Mouse (Mus musculus): ENCODE data around the gene Selenon. TPM values are rescaled to one million over a fixed set of nuclear protein-coding genes. Genes with fewer than 3 reads are reported as not detected.

Selenon gene
- polyA plus RNA-seq, 1 experiment from 2014 or later, result 47.6 TPM

DNA sequence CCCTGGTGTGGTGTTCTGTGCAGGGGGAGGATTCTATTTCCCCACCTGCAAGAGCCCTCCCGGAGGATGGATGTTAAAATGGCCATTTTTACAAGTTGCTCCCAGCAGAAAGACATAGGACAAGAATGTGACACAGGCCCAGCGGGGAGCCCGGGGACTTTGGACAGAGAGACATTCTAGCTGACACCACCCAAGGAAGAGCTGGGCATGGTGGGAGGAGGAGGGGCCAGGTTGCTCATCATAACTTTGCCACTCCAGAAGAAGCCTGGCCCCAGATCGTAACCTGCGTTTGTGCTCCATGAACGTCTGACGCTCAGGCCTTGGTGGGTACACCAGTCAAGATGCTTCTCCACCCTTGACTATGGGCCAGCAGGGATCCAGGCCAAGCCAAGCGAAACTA lies 8.7 kb upstream of the Selenon start:
- H3K27ac ChIP-seq, result no peak overlapping the region
- peaks cover 19% of the 10 kb centered on the region for H3K4me1 ChIP-seq (replicated peaks)
- peaks cover 6% of the 10 kb centered on the region; the same call in 1 of the 2 replicates for H3K36me3 ChIP-seq
- H3K4me2 ChIP-seq, result no peak overlapping the region
- no peak for ATAC-seq (ENCODE audit: insufficient number of reproducible peaks, insufficient read depth, low FRiP score, low TSS enrichment, low read depth)
- no peak overlapping the region for H3K4me3 ChIP-seq (replicated peaks)
- no peak overlapping the region for H3K9ac ChIP-seq (replicated peaks)
- no peaks in the 10 kb centered on the region for H3K27me3 ChIP-seq
- 85% methylated on average over 8 of the region's 8 CpGs for WGBS
- peaks cover 4% of the 10 kb centered on the region; the same call in 1 of the 2 replicates for H3K9me3 ChIP-seq

DNA sequence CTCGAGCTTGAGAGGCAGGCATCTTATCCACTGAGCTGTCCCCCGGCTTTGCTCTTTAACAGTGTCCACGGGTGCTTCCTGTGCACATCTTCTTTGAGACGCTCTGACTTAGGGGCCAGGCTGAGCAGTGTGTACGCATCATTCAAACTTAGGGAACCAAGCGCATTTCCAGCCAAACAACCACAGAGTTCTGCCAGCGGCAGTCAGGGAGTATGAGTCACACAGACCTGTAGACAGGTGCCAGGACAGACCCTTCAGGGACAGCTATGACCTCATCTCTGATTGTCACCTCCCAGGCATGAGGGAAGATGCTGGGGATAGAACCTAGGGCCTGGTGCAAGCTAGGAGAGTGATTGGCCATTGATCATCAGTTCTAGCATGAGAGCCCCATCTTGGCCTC lies 7.2 kb upstream of the Selenon start:
- WGBS, result 79% methylated on average over 7 of the region's 7 CpGs
- no peaks in the 10 kb centered on the region for H3K27me3 ChIP-seq
- H3K9ac ChIP-seq (replicated peaks), result no peak overlapping the region

DNA sequence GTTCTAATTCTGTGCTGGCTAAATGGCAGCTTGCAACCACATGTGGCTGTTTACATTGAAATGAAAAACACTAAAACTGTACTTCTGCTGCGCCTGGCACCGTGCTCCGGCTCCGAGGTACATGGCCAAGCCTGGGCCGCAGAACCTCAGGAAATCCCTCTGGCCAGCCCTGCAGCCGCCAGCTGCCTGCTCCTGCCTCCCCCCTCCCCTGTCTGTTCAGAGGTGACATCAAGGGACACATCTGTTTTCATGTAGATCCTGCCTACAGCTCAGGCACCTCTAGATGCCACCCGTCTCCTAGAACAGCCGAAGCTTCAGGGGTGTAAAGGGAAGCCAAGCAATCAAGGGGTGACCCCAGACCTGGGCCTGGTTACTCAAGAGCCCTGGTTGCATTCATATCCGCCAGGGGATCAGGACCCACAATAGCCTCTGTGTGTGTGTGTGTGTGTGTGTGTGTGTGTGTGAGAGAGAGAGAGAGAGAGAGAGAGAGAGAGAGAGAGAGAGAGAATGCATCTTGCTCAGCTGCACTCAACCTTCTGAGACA lies 6.7 kb upstream of the Selenon start:
- Histone ChIP-seq H3K4me2 (no peak overlapping the region), H3K27ac (peak overlapping the region; percentile 45; the same call in 1 of the 2 replicates), H3K4me3 (replicated peaks) (no peak overlapping the region), H3K27me3 (no peaks in the 10 kb centered on the region), H3K36me3 (no peaks in the 10 kb centered on the region), H3K9ac (replicated peaks) (no peak overlapping the region; the same call in 1 of the 2 replicates), H3K9me3 (no peaks in the 10 kb centered on the region), H3K4me1 (replicated peaks) (peaks cover 19% of the 10 kb centered on the region)
- WGBS, result 21% methylated on average over 9 of the region's 9 CpGs
- no peak for ATAC-seq (ENCODE audit: insufficient number of reproducible peaks, insufficient read depth, low FRiP score, low TSS enrichment, low read depth)

More for the DNA sequence above, 7.2 kb upstream of the Selenon start:
- Histone ChIP-seq H3K36me3 (no peaks in the 10 kb centered on the region), H3K4me3 (replicated peaks) (no peak overlapping the region), H3K4me1 (replicated peaks) (peaks cover 19% of the 10 kb centered on the region), H3K4me2 (no peak overlapping the region), H3K27ac (no peak overlapping the region), H3K9me3 (no peaks in the 10 kb centered on the region)
- ATAC-seq (ENCODE audit: insufficient number of reproducible peaks, insufficient read depth, low FRiP score, low TSS enrichment, low read depth), result no peak

DNA sequence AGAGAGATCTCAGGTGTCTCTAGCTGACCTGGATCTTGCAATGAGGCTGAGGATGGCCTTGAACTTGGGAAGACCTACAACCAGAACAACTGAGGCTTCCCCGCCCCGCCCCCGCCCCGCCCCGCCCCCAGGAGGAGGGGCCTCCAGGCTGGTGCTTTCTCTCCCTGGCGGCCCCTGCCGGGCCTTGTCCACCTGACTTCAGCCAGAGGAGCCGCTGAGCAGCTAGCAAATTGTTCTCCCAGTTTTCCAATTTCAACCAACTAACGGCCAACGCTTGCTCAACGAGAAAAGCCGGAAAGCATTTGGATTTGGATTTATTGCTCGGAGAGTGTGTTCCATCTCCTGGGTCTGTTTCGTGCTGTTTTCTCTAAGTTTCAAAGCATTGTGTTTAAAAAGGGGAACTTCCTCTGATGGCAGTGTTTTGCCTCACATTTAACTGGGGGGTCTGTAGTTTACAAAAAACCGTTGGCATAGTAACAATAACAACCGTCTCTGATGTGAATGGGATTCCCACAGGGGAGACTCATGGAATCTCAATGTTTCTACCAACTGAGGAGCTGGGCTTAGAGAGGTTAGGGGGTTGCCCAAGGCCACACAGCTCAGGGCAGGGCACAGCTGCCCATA lies 5.8 kb upstream of the Selenon start:
- Histone ChIP-seq H3K27me3 (no peaks in the 10 kb centered on the region), H3K36me3 (no peaks in the 10 kb centered on the region), H3K4me3 (replicated peaks) (no peak overlapping the region), H3K9ac (replicated peaks) (no peak overlapping the region), H3K9me3 (no peaks in the 10 kb centered on the region), H3K4me2 (no peak overlapping the region), H3K27ac (peak overlapping the region; percentile 81), H3K4me1 (replicated peaks) (peaks cover 19% of the 10 kb centered on the region)
- no peak for ATAC-seq (ENCODE audit: insufficient number of reproducible peaks, insufficient read depth, low FRiP score, low TSS enrichment, low read depth)
- WGBS, result 14% methylated on average over 16 of the region's 16 CpGs

DNA sequence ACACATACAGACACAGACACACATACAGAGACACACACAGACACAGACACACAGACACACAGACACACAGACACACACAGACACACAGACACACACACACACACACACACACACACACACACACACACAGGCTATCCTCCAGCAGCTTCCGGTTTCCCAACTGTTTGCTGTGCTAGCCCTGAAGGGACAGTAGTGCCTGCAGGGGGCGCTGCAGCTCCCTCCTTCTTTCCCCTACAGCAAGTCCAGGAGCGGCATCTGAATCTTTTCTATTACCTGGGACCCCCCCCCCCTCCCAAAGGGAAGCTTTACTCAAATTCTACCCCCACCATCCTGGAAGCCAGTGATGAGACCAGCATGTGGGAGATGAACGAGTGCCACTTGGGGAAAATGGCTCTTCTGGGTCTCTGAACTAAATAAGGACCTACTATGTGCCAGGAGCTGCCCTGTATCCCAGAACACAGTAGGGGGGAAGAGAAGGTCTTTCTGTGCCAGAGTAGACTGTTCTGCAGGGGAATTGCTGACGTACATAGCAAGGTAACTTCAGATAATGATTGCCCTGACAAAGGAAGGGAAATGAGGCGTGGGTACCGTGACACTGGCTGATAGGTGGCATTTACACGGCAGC lies 4.1 kb upstream of the Selenon start:
- no peak for ATAC-seq (ENCODE audit: insufficient number of reproducible peaks, insufficient read depth, low FRiP score, low TSS enrichment, low read depth)
- Histone ChIP-seq H3K27me3 (no peaks in the 10 kb centered on the region), H3K4me1 (replicated peaks) (peaks cover 28% of the 10 kb centered on the region), H3K36me3 (no peaks in the 10 kb centered on the region), H3K9ac (replicated peaks) (no peak overlapping the region), H3K9me3 (no peaks in the 10 kb centered on the region), H3K4me3 (replicated peaks) (no peak overlapping the region), H3K4me2 (no peak overlapping the region), H3K27ac (no peak overlapping the region)
- 67% methylated on average over 8 of the region's 8 CpGs for WGBS

DNA sequence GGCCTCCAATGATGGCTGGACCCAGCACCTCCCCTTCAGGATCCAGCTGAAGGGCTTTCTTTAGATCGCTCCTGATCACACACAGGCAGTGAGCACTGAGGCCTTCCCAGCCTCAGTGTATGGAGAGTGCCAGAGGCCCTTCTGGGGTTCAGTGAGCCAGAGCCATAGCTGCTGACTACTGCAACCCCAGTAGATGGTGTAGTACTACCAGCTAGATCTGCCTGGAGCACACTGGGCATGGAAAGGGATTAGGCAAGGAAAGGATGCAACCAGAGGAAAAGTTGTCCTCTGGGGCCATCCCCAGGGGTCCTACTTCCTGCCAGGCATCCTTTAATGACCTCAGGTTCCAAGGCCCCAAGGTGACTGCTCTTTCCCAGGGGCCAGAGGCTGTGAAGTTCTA lies 1.7 kb upstream of the Selenon start:
- Histone ChIP-seq H3K4me2 (no peak overlapping the region), H3K36me3 (peaks cover 20% of the 10 kb centered on the region), H3K4me1 (replicated peaks) (peaks cover 25% of the 10 kb centered on the region), H3K9ac (replicated peaks) (no peak overlapping the region), H3K27ac (no peak overlapping the region), H3K27me3 (no peaks in the 10 kb centered on the region), H3K4me3 (replicated peaks) (no peak overlapping the region), H3K9me3 (peaks cover 10% of the 10 kb centered on the region)
- no peak for ATAC-seq (ENCODE audit: insufficient number of reproducible peaks, insufficient read depth, low FRiP score, low TSS enrichment, low read depth)
- WGBS, result 82% methylated on average over 1 of the region's 1 CpGs

DNA sequence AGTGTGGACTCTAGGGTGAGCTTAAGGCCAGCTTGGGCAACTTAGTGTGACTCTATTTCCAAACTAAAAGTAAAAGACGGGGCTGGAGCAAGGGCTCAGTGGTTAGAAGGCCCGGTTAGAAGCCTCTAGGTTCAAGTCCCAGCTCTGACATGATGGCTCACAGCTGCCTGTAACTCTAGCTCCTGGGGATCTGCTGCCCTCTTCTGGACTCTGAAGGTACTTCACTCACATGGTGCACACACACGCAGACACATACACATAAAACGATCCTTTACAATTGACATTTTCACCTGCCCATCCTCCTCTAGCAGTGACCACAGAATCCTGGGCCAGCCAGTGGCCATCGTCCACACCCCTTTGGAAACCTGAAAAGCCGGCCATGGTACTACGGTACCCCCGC lies 2.1 kb downstream of the Selenon start:
- H3K36me3 ChIP-seq, result peaks cover 58% of the 10 kb centered on the region
- no peak for ATAC-seq (ENCODE audit: insufficient number of reproducible peaks, insufficient read depth, low FRiP score, low TSS enrichment, low read depth)
- WGBS, result 97% methylated on average over 8 of the region's 8 CpGs

DNA sequence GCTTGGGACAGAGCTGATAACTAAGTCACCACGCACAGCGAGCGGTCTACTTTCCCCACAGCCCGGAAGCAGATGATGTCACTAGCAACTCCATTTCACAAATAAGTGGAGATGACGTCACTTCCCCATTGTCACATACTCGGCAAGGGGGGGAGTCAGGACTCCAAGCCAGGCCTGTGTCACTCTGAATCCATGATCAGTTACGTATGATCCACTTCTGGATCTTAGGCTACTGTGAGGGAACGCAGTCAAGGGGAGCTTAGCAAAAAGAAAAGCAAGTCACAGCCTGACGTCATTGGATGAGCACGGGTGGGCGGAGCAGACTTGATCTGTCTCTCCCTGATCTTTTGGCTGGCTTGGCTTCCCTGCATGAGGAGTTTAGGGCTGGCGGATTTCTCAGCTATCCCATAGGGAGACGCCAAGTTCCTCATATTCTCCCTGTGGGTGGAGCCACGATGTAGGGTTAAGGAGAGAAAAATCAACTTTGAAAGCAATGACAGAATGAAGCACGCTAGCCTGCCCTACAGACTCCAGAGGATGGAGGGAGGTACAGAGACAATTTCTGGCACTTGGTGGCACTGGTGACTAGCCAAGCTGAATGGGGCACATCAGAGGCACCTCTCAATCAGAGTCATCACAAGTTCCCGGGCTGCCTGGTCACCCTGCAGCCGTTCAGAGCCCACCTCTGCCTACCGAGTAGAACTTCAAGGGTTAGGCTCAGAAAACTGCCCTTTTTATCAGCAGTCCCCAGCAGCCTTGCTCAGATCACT lies 3.6 kb downstream of the Selenon start:
- no peaks in the 10 kb centered on the region for H3K27me3 ChIP-seq
- peaks cover 20% of the 10 kb centered on the region for H3K4me1 ChIP-seq (replicated peaks)
- no peak overlapping the region for H3K4me2 ChIP-seq
- no peak for ATAC-seq (ENCODE audit: insufficient number of reproducible peaks, insufficient read depth, low FRiP score, low TSS enrichment, low read depth)
- H3K36me3 ChIP-seq, result peaks cover 73% of the 10 kb centered on the region
- WGBS, result 75% methylated on average over 18 of the region's 18 CpGs
- H3K27ac ChIP-seq, result no peak overlapping the region
- no peak overlapping the region for H3K4me3 ChIP-seq (replicated peaks)
- peaks cover 10% of the 10 kb centered on the region for H3K9me3 ChIP-seq
- H3K9ac ChIP-seq (replicated peaks), result no peak overlapping the region; the same call in 1 of the 2 replicates

More for the DNA sequence above, 2.1 kb downstream of the Selenon start:
- H3K4me2 ChIP-seq, result no peak overlapping the region
- H3K27ac ChIP-seq, result no peak overlapping the region
- H3K4me3 ChIP-seq (replicated peaks), result no peak overlapping the region
- peaks cover 20% of the 10 kb centered on the region for H3K4me1 ChIP-seq (replicated peaks)
- no peaks in the 10 kb centered on the region for H3K27me3 ChIP-seq
- H3K9me3 ChIP-seq, result peaks cover 10% of the 10 kb centered on the region
- no peak overlapping the region for H3K9ac ChIP-seq (replicated peaks)

DNA sequence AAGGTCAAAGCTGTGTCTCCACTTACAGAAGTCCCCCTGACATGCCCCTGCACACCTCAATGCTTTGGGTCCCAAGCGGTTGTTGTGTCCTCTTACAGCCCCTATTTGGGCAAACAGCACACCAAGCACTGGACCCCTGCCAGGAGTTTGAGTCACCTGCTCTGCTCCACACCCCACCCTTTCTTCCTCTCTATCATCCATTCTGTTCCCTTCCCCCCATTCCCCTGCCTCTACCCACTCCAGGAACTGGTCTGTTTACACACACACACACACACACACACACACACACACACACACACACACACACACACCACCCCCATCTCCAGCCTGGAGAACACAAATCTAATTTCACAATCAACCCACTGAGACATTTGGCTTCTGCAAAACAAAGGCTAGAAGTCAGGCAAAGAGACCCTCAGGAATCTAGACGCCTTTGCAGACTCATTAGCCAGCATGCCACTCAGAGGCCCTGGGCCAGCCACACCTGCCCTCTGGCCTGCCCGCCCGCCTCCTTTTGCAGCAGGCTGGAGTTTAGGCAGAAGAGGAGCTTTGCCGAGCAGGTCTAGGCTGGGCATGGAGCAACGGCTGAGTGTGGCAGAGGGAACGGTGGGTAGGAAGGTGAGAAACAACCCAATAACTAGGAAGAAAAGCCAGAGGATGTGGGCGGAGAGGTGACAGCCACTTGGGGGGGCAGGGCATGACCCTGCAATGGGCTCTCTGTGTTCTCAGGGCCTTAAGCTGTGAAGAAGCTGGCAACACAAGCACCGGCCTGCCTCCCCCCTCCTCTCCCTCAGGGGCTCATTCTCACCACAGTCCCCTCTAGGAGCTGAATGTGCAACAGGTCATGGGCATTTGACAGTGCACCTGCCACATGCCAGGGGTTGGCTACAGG lies 4.9 kb downstream of the Selenon start:
- Histone ChIP-seq H3K9me3 (peaks cover 10% of the 10 kb centered on the region), H3K27ac (no peak overlapping the region; the same call in 1 of the 2 replicates), H3K9ac (replicated peaks) (no peak overlapping the region), H3K4me1 (replicated peaks) (peaks cover 16% of the 10 kb centered on the region), H3K4me3 (replicated peaks) (no peak overlapping the region), H3K36me3 (peaks cover 86% of the 10 kb centered on the region), H3K4me2 (no peak overlapping the region), H3K27me3 (no peaks in the 10 kb centered on the region)
- WGBS, result 54% methylated on average over 9 of the region's 9 CpGs
- ATAC-seq (ENCODE audit: insufficient number of reproducible peaks, insufficient read depth, low FRiP score, low TSS enrichment, low read depth), result no peak

DNA sequence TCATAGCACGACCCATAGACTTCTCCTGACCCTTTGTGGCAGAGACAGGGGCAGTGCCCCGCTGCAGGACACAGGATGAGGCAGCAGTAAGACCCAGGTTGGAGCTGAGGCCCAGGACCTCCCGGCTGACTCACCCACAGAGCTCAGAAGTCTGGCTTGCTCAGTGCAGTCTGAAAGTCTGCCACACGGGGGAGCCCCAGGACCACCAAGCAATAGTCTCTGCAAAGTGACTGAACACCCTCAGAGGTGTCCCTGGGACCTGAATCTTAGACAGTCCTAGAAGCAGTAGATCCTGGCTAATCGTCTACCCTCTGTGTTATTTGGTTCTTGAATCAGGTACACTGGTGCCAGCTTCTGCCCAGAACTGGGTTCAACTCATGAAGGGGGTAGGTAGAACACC lies 8.7 kb downstream of the Selenon start:
- peak; percentile 54; the same call in 1 of the 2 replicates for ATAC-seq (ENCODE audit: insufficient number of reproducible peaks, insufficient read depth, low FRiP score, low TSS enrichment, low read depth)
- Histone ChIP-seq H3K9me3 (no peaks in the 10 kb centered on the region), H3K9ac (replicated peaks) (no peak overlapping the region), H3K4me1 (replicated peaks) (peaks cover 9% of the 10 kb centered on the region; the same call in 1 of the 2 replicates), H3K36me3 (peaks cover 98% of the 10 kb centered on the region), H3K4me2 (no peak overlapping the region), H3K27me3 (no peaks in the 10 kb centered on the region), H3K27ac (0 out of 2 replicates have a peak overlapping the region, but pooled peaks have one; percentile 26), H3K4me3 (replicated peaks) (no peak overlapping the region)
- 10% methylated on average over 5 of the region's 5 CpGs for WGBS
